Mouse (Mus musculus) intestine, embryonic 15.5 days (tissue): ENCODE measurements around the gene Scand1. TPM values are rescaled to one million over a fixed set of nuclear protein-coding genes. Genes with fewer than 3 reads are reported as not detected.

ENCODE experiments used
- ATAC-seq: fragments of 200-750 bp; cut with Nextera tagmentation; 2 replicates; pipeline ENCODE4 v1.8.0; 2017; ENCODE audit warnings: moderate TSS enrichment, moderate library complexity
- H3K27ac ChIP-seq: fragments of 300-500 bp; sonication (generic); 2 replicates; pipeline ENCODE4 v1.5.1; 2015; ENCODE audit warnings: mild to moderate bottlenecking, inconsistent platforms
- H3K27me3 ChIP-seq: fragments of 300-500 bp; sonication (generic); replicated peaks from 2 replicates; pipeline ENCODE4 v1.6.1; 2015; ENCODE audit warnings: inconsistent platforms
- H3K36me3 ChIP-seq: fragments of 300-500 bp; sonication (generic); 2 replicates; pipeline ENCODE4 v1.6.1; 2015; ENCODE audit warnings: inconsistent platforms
- H3K4me1 ChIP-seq: fragments of 300-500 bp; sonication (generic); replicated peaks from 2 replicates; pipeline ENCODE4 v1.6.1; 2015; ENCODE audit warnings: inconsistent platforms
- H3K4me2 ChIP-seq: fragments of 300-500 bp; sonication (generic); replicated peaks from 2 replicates; pipeline ENCODE4 v1.6.1; 2015; ENCODE audit warnings: mild to moderate bottlenecking, inconsistent platforms
- H3K4me3 ChIP-seq: fragments of 300-500 bp; sonication (generic); replicated peaks from 2 replicates; pipeline ENCODE4 v1.5.1; 2015; ENCODE audit warnings: inconsistent platforms
- H3K9ac ChIP-seq: fragments of 300-500 bp; sonication (generic); 2 replicates; pipeline ENCODE4 v1.6.1; 2015; ENCODE audit warnings: inconsistent platforms
- H3K9me3 ChIP-seq: fragments of 300-500 bp; sonication (generic); 2 replicates; pipeline ENCODE4 v1.6.1; 2016; ENCODE audit warnings: inconsistent platforms
- WGBS: fragments of 180-500 bp; shearing (Covaris S2); methylation state at CpG from one replicate; pipeline ENCODE4 v1.1.7; 2015; 5-methylcytosine and 5-hydroxymethylcytosine counted together
- polyA plus RNA-seq: library from polyadenylated mRNA; unstranded; fragments of >200 nt; fragmentation: Nextera tagmentation; extraction: Ambion mirVana; gene quantifications from 2 replicates; pipeline ENCODE4 v1.2.1, GENCODE M21; 2015

Scand1 gene
- polyA plus RNA-seq, 1 experiment from 2014 or later = 75.2 TPM

DNA sequence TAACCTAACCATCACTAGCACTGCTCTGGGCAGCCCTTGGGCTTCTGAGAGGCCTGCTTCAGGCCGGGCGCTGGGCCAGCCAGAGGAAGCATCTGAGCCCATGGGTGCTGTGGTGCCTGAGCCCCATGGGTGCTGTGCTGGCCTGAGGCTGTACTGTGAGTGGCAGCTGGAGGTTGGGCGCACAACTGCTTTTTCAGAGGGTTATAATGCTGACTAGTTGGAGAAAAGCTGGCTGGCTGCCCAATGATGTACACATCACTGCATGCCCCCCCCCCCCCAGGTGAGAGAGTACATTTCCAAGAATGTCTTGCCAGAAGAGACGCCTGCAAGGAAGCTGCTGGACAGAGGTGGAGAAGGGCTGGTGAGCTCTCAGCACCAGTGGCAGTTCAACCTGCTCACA lies 8.2 kb downstream of the Scand1 start:
- H3K27ac ChIP-seq = no peak overlapping the region
- H3K4me2 ChIP-seq = no peak overlapping the region
- WGBS = 87% methylated on average over 4 of the region's 4 CpGs
- no peak overlapping the region for H3K4me3 ChIP-seq
- H3K27me3 ChIP-seq = no peaks in the 10 kb centered on the region
- ATAC-seq = no peak
- H3K4me1 ChIP-seq = no peaks in the 10 kb centered on the region
- H3K9ac ChIP-seq = no peak overlapping the region
- H3K9me3 ChIP-seq = no peaks in the 10 kb centered on the region
- peaks cover 3% of the 10 kb centered on the region; the same call in 1 of the 2 replicates for H3K36me3 ChIP-seq

DNA sequence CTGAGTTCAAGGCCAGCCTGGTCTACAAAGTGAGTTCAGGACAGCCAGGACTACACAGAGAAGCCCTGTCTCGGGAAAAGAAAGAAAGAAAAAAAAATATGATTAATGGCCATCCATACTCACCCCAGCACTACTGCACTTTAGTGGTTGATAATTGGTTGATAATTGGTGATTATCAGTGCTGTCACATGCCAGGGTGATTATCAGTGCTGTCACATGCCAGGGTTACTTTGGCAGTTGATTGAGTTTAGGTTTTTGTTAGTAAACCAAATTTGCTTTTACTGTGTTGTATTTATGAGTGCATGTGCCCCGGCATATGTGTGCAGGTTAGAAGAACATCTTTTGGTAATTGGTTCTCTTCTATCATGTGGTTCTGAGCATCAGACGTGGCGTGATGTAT lies 10.4 kb downstream of the Scand1 start:
- Histone ChIP-seq H3K4me2 (no peak overlapping the region), H3K27ac (no peak overlapping the region), H3K9ac (no peak overlapping the region), H3K27me3 (no peaks in the 10 kb centered on the region), H3K4me3 (no peak overlapping the region), H3K9me3 (no peaks in the 10 kb centered on the region), H3K36me3 (peaks cover 3% of the 10 kb centered on the region; the same call in 1 of the 2 replicates), H3K4me1 (peaks cover 11% of the 10 kb centered on the region; the same call in 1 of the 2 replicates)
- 82% methylated on average over 4 of the region's 4 CpGs for WGBS
- ATAC-seq = no peak

DNA sequence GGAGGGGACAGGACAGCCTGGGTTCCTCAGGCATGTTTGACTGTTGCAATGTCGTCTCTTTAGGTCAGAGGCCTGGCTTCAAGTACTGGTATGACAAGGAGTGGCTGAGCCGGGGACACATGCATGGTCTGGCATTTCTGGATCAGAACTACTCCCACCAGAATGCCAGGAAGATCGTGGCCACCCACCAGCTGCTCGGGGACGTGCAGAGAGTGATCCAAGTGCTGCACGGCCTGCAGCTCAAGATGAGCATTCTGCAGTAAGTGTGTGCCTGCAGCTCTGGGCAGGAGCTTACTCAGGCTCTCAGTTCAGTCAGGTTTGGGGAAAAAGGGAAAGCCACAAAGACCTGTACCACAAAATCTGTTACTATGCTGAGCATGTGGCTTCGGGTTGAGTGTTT lies 14.0 kb downstream of the Scand1 start:
- peaks cover 19% of the 10 kb centered on the region for H3K4me1 ChIP-seq
- no peaks in the 10 kb centered on the region for H3K27me3 ChIP-seq
- H3K36me3 ChIP-seq = peaks cover 5% of the 10 kb centered on the region
- H3K27ac ChIP-seq = 0 out of 2 replicates have a peak overlapping the region, but pooled peaks have one; percentile 48
- H3K9me3 ChIP-seq = no peaks in the 10 kb centered on the region
- no peak overlapping the region for H3K9ac ChIP-seq
- WGBS = 73% methylated on average over 7 of the region's 7 CpGs
- ATAC-seq = no peak
- H3K4me2 ChIP-seq = no peak overlapping the region
- no peak overlapping the region for H3K4me3 ChIP-seq

DNA sequence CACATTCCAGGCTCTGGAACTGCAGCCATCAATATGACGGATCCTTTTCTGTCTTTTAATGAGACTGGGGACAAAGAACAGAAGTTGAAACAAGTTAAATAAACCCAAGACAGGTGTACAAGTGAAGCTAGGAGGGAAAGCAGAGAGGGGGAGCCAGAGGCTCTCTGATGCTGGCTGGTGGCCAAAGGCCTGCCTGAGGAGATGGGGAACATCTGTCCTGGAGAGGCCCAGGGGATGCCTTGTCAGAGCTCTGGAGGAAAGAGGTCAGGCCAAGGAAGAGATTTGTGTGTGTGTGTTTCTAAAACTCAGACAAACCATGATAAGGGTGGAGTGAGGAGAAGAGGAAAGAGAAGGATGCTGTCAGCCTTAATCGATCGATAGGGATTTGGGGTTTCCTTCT lies 14.9 kb downstream of the Scand1 start:
- ATAC-seq = peak; percentile 71
- Histone ChIP-seq H3K4me3 (no peak overlapping the region), H3K27ac (0 out of 2 replicates have a peak overlapping the region, but pooled peaks have one; percentile 48), H3K4me2 (no peak overlapping the region), H3K9ac (no peak overlapping the region), H3K9me3 (no peaks in the 10 kb centered on the region), H3K27me3 (no peaks in the 10 kb centered on the region), H3K4me1 (peaks cover 19% of the 10 kb centered on the region), H3K36me3 (peaks cover 6% of the 10 kb centered on the region)
- WGBS = 48% methylated on average over 3 of the region's 3 CpGs

DNA sequence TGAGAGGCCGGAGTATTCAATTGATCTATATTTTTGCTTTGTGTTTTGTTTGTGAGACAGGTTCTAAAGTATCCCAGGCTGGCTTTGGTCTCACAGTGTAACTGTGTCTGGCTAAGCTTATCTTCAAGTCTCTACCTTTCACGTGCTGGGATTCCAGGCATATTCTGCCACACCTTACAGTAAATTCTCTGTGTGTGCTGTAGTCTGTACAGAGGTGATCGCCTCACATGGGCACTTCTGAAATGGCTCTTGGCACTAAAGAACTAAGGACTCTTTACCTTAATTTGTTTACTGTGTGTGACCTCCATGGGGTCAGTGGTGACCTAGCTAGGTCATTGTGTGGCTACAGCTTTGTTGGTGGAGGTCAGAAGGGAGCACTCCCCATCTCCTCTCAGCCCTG lies 16.3 kb downstream of the Scand1 start:
- H3K36me3 ChIP-seq = peaks cover 9% of the 10 kb centered on the region
- ATAC-seq = peak; percentile 70
- 0 out of 2 replicates have a peak overlapping the region, but pooled peaks have one; percentile 7 for H3K27ac ChIP-seq
- H3K4me3 ChIP-seq = no peak overlapping the region
- no peaks in the 10 kb centered on the region for H3K27me3 ChIP-seq
- H3K4me1 ChIP-seq = peaks cover 19% of the 10 kb centered on the region
- no peaks in the 10 kb centered on the region for H3K9me3 ChIP-seq
- H3K4me2 ChIP-seq = no peak overlapping the region
- H3K9ac ChIP-seq = no peak overlapping the region
- WGBS = 73% methylated on average over 3 of the region's 3 CpGs

DNA sequence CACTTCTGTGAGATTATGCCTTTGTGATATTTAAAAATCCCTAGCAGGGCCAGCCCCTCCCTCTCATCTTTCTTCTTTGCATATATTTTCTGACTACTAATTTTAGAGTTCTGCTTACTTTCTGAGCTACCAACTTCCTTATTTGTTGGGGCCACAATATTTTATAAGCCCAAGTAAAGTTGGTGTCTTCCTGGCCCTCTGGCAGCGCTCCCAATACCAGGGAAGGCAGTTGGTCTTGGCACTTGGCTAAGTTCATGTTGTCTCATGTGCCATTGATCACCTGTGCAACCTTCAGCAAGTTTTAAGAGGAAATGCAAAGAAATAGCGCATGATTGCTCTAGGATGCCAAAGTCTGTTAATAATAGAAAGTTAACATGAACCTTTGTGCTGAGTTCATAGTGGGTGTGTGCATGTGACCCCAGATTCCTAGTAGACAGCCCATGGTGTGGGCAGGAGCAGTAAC lies 16.9 kb downstream of the Scand1 start:
- Histone ChIP-seq H3K27ac (0 out of 2 replicates have a peak overlapping the region, but pooled peaks have one; percentile 7), H3K9me3 (no peaks in the 10 kb centered on the region), H3K4me3 (no peak overlapping the region), H3K27me3 (no peaks in the 10 kb centered on the region), H3K36me3 (peaks cover 9% of the 10 kb centered on the region), H3K4me2 (no peak overlapping the region), H3K4me1 (peaks cover 19% of the 10 kb centered on the region), H3K9ac (no peak overlapping the region)
- WGBS = 83% methylated on average over 2 of the region's 2 CpGs
- ATAC-seq = peak; percentile 72

DNA sequence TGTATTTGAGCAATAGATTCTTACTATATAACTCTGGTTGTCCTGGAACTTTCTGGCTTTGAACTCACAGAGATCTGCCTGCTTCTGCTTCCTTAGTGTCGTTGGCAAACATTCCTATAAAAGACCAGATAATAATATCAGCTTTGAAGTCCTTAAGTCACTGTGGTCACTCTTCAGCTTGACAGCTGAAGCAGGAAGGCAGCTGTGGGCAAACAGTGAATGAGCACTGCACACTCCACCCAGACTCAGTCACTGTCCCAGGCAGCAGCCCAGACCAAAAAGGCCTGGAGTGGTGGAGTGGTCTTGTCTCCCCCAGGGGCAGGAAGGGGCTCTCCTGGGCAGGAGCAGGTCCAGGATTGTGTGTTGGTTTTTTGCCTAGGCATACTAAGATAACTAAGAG lies 20.5 kb downstream of the Scand1 start:
- H3K4me3 ChIP-seq = no peak overlapping the region

DNA sequence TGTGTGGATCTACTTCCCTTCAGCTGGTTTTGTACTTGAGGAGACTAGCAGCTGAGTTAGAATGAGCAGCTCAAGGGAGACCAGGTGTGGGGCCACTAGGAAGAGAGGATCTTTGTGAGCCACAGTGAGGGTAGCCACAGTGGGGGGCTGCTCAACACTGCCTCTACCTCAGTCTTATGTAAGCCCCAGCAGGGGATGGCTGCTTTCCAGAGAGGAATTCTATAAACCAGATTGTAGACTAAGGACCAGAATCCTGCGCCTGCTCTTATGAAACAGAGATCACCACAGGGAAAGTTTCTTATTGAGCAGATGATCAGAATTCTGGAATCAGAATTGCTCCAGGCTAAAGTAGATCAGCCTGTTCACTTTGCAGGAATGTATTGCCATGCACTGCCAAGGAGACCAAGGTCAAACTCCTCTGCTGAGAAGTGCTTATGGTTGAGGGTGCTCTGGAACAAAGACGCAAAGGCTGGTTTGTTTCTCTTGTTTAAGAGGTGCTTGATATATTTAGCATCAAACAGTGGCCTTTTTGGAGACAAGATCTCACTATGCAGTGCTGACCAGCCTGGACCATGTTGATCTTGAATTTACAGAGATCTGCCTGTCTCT lies 22.8 kb downstream of the Scand1 start:
- H3K9me3 ChIP-seq = no peaks in the 10 kb centered on the region
- ATAC-seq = no peak
- H3K4me2 ChIP-seq = no peak overlapping the region
- peaks cover 15% of the 10 kb centered on the region; the same call in 1 of the 2 replicates for H3K36me3 ChIP-seq
- 92% methylated on average over 2 of the region's 2 CpGs for WGBS
- no peak overlapping the region for H3K9ac ChIP-seq
- H3K27me3 ChIP-seq = no peaks in the 10 kb centered on the region
- H3K4me3 ChIP-seq = no peak overlapping the region
- no peaks in the 10 kb centered on the region for H3K4me1 ChIP-seq
- no peak overlapping the region for H3K27ac ChIP-seq

More for the DNA sequence above, 20.5 kb downstream of the Scand1 start:
- H3K9ac ChIP-seq = no peak overlapping the region
- H3K27me3 ChIP-seq = no peaks in the 10 kb centered on the region
- ATAC-seq = no peak
- no peak overlapping the region for H3K27ac ChIP-seq
- peaks cover 8% of the 10 kb centered on the region; the same call in 1 of the 2 replicates for H3K4me1 ChIP-seq
- peaks cover 15% of the 10 kb centered on the region for H3K36me3 ChIP-seq
- WGBS = 87% methylated on average over 1 of the region's 1 CpGs
- no peaks in the 10 kb centered on the region for H3K9me3 ChIP-seq
- no peak overlapping the region for H3K4me2 ChIP-seq

DNA sequence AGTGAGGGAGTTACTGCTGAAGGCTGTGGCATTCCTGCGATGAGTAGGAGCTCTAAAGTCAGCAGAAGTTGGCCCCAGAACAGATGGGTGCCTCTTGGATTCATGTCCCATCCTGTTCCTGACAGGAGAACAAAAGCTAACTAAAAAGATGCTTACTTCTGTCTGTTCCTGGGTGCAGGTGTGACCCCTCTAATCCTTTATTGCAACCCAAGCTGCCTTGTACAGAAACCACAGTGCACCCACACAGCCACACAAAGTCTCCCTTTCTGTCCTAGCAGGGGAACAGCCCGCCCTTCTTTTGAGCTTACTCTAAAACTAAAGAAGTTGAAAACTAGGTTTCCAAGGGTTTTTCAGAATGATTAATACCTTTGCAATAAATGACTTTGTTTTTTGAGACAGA lies 24.3 kb downstream of the Scand1 start:
- no peaks in the 10 kb centered on the region for H3K27me3 ChIP-seq
- no peak overlapping the region for H3K9ac ChIP-seq
- H3K27ac ChIP-seq = no peak overlapping the region
- 87% methylated on average over 2 of the region's 2 CpGs for WGBS
- no peaks in the 10 kb centered on the region for H3K4me1 ChIP-seq
- no peak for ATAC-seq
- no peaks in the 10 kb centered on the region for H3K9me3 ChIP-seq
- peaks cover 8% of the 10 kb centered on the region; the same call in 1 of the 2 replicates for H3K36me3 ChIP-seq
- H3K4me3 ChIP-seq = no peak overlapping the region
- no peak overlapping the region for H3K4me2 ChIP-seq

DNA sequence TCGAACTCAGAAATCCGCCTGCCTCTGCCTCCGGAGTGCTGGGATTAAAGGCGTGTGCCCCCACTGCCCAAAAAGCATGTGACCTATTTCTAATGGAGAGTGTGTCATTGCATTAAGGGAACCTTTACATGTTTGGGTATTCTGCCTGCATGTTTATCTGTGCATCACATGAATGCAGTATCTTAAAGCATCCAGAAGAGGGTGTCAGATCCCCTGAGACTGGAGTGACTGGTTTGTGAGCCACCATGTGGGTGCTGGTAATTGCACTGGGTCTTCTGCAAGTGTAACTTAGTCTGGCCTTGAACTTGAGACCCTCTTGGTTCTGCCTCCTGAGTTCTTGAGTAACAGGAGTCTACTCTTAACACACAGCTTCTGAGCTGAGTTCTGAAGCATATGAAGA lies 25.8 kb downstream of the Scand1 start:
- H3K9ac ChIP-seq = no peak overlapping the region
- H3K4me2 ChIP-seq = no peak overlapping the region
- no peak overlapping the region for H3K4me3 ChIP-seq
- H3K27ac ChIP-seq = no peak overlapping the region
- no peaks in the 10 kb centered on the region for H3K4me1 ChIP-seq
- WGBS = 93% methylated on average over 4 of the region's 4 CpGs
- no peaks in the 10 kb centered on the region for H3K9me3 ChIP-seq
- peaks cover 6% of the 10 kb centered on the region; the same call in 1 of the 2 replicates for H3K36me3 ChIP-seq
- H3K27me3 ChIP-seq = no peaks in the 10 kb centered on the region
- no peak for ATAC-seq

DNA sequence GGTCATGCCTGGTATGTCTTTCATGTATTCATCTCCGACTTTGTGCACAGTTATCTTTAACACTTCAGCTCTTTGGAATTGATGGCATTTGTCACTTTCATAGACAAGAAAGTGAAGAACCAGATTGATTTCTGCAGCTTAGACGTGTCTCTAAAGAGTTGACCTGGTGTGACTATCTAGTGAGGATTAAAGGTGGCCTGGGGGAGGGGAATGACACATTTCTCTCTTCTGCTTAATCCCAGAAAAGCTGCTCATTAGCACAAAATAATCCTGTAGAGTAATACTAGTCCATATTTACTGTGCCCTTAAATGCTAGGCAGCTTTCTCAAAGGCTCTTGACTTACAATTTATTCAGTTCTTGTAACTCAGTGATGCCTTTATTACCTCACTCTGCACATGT lies 27.3 kb downstream of the Scand1 start:
- H3K9ac ChIP-seq = no peak overlapping the region
- no peak overlapping the region for H3K4me2 ChIP-seq
- 90% methylated on average over 2 of the region's 2 CpGs for WGBS
- no peaks in the 10 kb centered on the region for H3K9me3 ChIP-seq
- H3K4me1 ChIP-seq = no peaks in the 10 kb centered on the region
- no peak for ATAC-seq
- no peaks in the 10 kb centered on the region for H3K27me3 ChIP-seq
- no peak overlapping the region for H3K4me3 ChIP-seq
- H3K36me3 ChIP-seq = peaks cover 6% of the 10 kb centered on the region; the same call in 1 of the 2 replicates
- no peak overlapping the region for H3K27ac ChIP-seq

DNA sequence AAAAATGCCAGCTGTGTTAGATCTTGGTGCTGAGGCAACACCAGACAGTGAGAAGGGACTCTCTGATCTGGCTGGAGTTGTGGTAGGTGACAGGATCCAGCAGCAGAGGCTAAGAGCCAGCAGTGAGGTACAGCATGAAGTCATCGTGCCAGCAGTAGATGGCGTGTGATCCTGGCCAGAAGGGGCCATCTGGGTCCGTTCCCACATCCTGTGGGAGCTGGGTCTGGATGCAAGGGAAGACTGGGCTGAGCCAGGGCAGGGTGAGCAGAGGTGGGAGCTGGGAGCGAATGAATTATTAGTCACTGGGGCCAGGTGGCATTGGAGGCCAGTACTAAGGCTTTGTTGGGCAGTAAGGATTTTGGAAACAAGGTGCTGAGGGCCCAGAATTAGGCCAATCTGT lies 31.3 kb downstream of the Scand1 start:
- H3K27ac ChIP-seq = no peak overlapping the region
- WGBS = 71% methylated on average over 4 of the region's 4 CpGs
- H3K4me2 ChIP-seq = no peak overlapping the region
- H3K4me1 ChIP-seq = no peaks in the 10 kb centered on the region
- H3K9me3 ChIP-seq = no peaks in the 10 kb centered on the region
- H3K27me3 ChIP-seq = no peaks in the 10 kb centered on the region
- peak; percentile 65; the same call in 1 of the 2 replicates for ATAC-seq
- no peak overlapping the region for H3K9ac ChIP-seq
- no peaks in the 10 kb centered on the region for H3K36me3 ChIP-seq
- H3K4me3 ChIP-seq = no peak overlapping the region
